Mouse (Mus musculus): ENCODE measurements around the gene Dmrt3.

Gene Dmrt3

GRCm38 (mm10) chr19:25622291-25623251 lies 12.5 kb downstream of the Dmrt3 start:
- DNase-seq (ENCODE audit: low spot score in 2 of 2) = peak; percentile 20 to 59

- DNase-seq (ENCODE audit: low spot score in 2 of 2) = peak in 1 of 2 experiments; percentile 29
Measured at GRCm38 (mm10) chr19:25628490-25628889, 18.4 kb downstream of the Dmrt3 start.

GRCm38 (mm10) chr19:25635119-25635518 lies 25.0 kb downstream of the Dmrt3 start:
- no peak for DNase-seq (ENCODE audit: low spot score in 2 of 2)

- DNase-seq (ENCODE audit: low spot score in 2 of 2) = peak in 1 of 2 experiments; percentile 35
Measured at GRCm38 (mm10) chr19:25635622-25636244, 25.6 kb downstream of the Dmrt3 start.

- no peak for DNase-seq (ENCODE audit: low spot score in 2 of 2)
Measured at GRCm38 (mm10) chr19:25638766-25639361, 28.8 kb downstream of the Dmrt3 start.

- DNase-seq (ENCODE audit: low spot score in 2 of 2) = no peak
Measured at GRCm38 (mm10) chr19:25641786-25642185, 31.7 kb downstream of the Dmrt3 start.

- no peak for DNase-seq (ENCODE audit: low spot score in 2 of 2)
Measured at GRCm38 (mm10) chr19:25647136-25647535, 37.0 kb downstream of the Dmrt3 start.

GRCm38 (mm10) chr19:25648701-25649100 lies 38.6 kb downstream of the Dmrt3 start:
- DNase-seq (ENCODE audit: low spot score in 2 of 2) = no peak

GRCm38 (mm10) chr19:25650474-25650873 lies 40.4 kb downstream of the Dmrt3 start:
- no peak for DNase-seq (ENCODE audit: low spot score in 2 of 2)

- DNase-seq (ENCODE audit: low spot score in 2 of 2) = no peak
Measured at GRCm38 (mm10) chr19:25652560-25652959, 42.5 kb downstream of the Dmrt3 start.

GRCm38 (mm10) chr19:25654034-25654749 lies 44.1 kb downstream of the Dmrt3 start:
- DNase-seq (ENCODE audit: low spot score in 2 of 2) = no peak

GRCm38 (mm10) chr19:25665486-25666339 lies 55.6 kb downstream of the Dmrt3 start:
- DNase-seq (ENCODE audit: low spot score in 2 of 2) = no peak

GRCm38 (mm10) chr19:25667836-25668235 lies 57.7 kb downstream of the Dmrt3 start:
- no peak for DNase-seq (ENCODE audit: low spot score in 2 of 2)

GRCm38 (mm10) chr19:25669593-25670248 lies 59.6 kb downstream of the Dmrt3 start:
- DNase-seq (ENCODE audit: low spot score in 2 of 2) = no peak

GRCm38 (mm10) chr19:25670571-25671285 lies 60.6 kb downstream of the Dmrt3 start:
- DNase-seq (ENCODE audit: low spot score in 2 of 2) = no peak

- no peak for DNase-seq (ENCODE audit: low spot score in 2 of 2)
Measured at GRCm38 (mm10) chr19:25671681-25672080, 61.6 kb downstream of the Dmrt3 start.

GRCm38 (mm10) chr19:25672101-25672950 lies 62.2 kb downstream of the Dmrt3 start, which contains the start of gene Dmrt2:
Gene Dmrt2 (plus strand): TSS chr19:25672411.
- peak; percentile 39 to 42 for DNase-seq (ENCODE audit: low spot score in 2 of 2)
